In the genomic region with DNA sequence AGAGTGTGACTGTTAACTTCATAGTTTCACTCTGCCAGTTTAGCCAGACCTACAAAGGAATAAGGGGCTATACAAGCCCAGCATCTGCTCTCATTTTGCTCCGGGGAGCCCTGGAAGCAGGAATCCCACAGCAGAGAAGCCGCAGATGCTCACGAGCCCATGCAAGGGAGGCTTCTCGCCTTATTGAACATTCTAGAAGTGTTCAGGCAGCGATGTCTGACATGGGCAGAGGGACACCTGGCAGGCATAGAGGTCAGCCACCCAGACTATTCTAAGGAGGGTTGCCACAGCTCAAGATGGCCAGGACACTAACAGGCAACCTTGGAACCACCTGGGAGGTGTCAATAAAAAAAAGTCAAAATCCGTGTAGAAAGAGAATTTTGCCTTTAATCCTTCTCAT, we compare ENCODE assay signal across 32 mouse cellular contexts.
"Had no signal": no experiment of that assay in that cellular context is flagged by ENCODE, and none has a peak within 500 bp of the region (broad histone marks: within the 10 kb centered on the region; RNA-seq: fewer than 3 reads in every experiment).

No protein-coding gene starts in this region.

- H3K4me1 ChIP-seq: intestine, embryonic 15.5 days; kidney, embryonic 15.5 days had no signal

- H3K27me3 ChIP-seq: heart, embryonic 12.5 days; heart, embryonic 13.5 days; heart, embryonic 15.5 days; hindbrain, embryonic 12.5 days; hindbrain, embryonic 13.5 days; hindbrain, embryonic 15.5 days; intestine, embryonic 15.5 days; kidney, embryonic 15.5 days had no signal

- DNase-seq: heart, postnatal 10 days; heart, postnatal 14 days; heart, postnatal 4 days; kidney, adult 11 months; kidney, adult 18-20 months; kidney, adult 2 months; kidney, adult 8-10 months; kidney, adult 9 months; kidney, postnatal 10 days; kidney, postnatal 14 days; kidney, postnatal 25 days; kidney, postnatal 36 days; kidney, postnatal 4 days; layer of hippocampus, adult 9-11 months; layer of hippocampus, postnatal 36 days had no signal

- H3K27ac ChIP-seq: heart, embryonic 13.5 days; heart, embryonic 15.5 days; hindbrain, embryonic 10.5 days; hindbrain, embryonic 12.5 days; hindbrain, embryonic 13.5 days; hindbrain, embryonic 14.5 days; hindbrain, embryonic 15.5 days; hindbrain, postnatal 0 days; intestine, embryonic 15.5 days; kidney, embryonic 15.5 days; kidney, postnatal 0 days; layer of hippocampus, adult 2 months had no signal

- H3K36me3 ChIP-seq: heart, embryonic 12.5 days; heart, embryonic 13.5 days; heart, embryonic 15.5 days; hindbrain, embryonic 10.5 days; hindbrain, embryonic 12.5 days; hindbrain, embryonic 13.5 days; hindbrain, embryonic 15.5 days; intestine, embryonic 15.5 days; kidney, embryonic 15.5 days had no signal

- ATAC-seq: hindbrain, embryonic 16.5 days; hindbrain, postnatal 0 days; inflammation-experienced regulatory T-cells, adult 6 months; intestine, embryonic 15.5 days; intestine, embryonic 16.5 days; intestine, postnatal 0 days had no signal

- H3K9me3 ChIP-seq: heart, embryonic 12.5 days; heart, embryonic 13.5 days; heart, embryonic 15.5 days; hindbrain, embryonic 10.5 days; hindbrain, embryonic 12.5 days; hindbrain, embryonic 13.5 days; hindbrain, embryonic 15.5 days; intestine, embryonic 15.5 days; kidney, embryonic 15.5 days had no signal

- H3K4me3 ChIP-seq: heart, embryonic 12.5 days; heart, embryonic 13.5 days; heart, embryonic 15.5 days; hindbrain, embryonic 10.5 days; hindbrain, embryonic 12.5 days; hindbrain, embryonic 13.5 days; hindbrain, embryonic 15.5 days; intestine, embryonic 15.5 days; kidney, embryonic 15.5 days; layer of hippocampus, adult 2 months had no signal
